In genomic region chr7:143296001-143296379, GRCm38 (mm10) we compare ENCODE assay signal across 8 mouse cellular contexts.
A peak's percentile ranks its signal among the peaks of the same experiment; 100 is the strongest.
DNase-seq lines count a peak whose midpoint lies in the region; ATAC-seq and TF ChIP-seq lines count a peak whose summit lies in the region.

No protein-coding gene starts in this region.

- H3K27ac ChIP-seq in heart, embryonic 15.5 days = peak overlapping the region; percentile 81
- peak overlapping the region; percentile 85 for H3K27ac ChIP-seq in embryonic facial prominence, embryonic 15.5 days (replicated peaks)
- H3K27ac ChIP-seq in intestine, postnatal 0 days (ENCODE audit: low read depth, low read length) = peak overlapping the region; percentile 75
- H3K27ac ChIP-seq in midbrain, embryonic 15.5 days = peak overlapping the region; percentile 80

- peak; percentile 19 for ATAC-seq in heart, embryonic 15.5 days (replicated peaks; ENCODE audit: insufficient number of reproducible peaks, insufficient read depth, low FRiP score, low read depth)
- no peak for ATAC-seq in G1E (ENCODE audit: extremely low read depth, insufficient number of reproducible peaks, low FRiP score, poor library complexity, severe bottlenecking)
- ATAC-seq in embryonic facial prominence, embryonic 15.5 days (ENCODE audit: insufficient number of reproducible peaks, low FRiP score, low TSS enrichment, low read depth) = no peak
- ATAC-seq in intestine, postnatal 0 days = peak; percentile 29
- peak; percentile 58; the same call in 1 of the 2 replicates for ATAC-seq in midbrain, embryonic 15.5 days (replicated peaks)

- H3K4me1 ChIP-seq in heart, embryonic 15.5 days (replicated peaks) = peaks cover 31% of the 10 kb centered on the region
- H3K4me1 ChIP-seq in G1E (ENCODE audit: insufficient read depth, low read depth, low read length) = peaks cover 15% of the 10 kb centered on the region
- peaks cover 27% of the 10 kb centered on the region for H3K4me1 ChIP-seq in embryonic facial prominence, embryonic 15.5 days
- peaks cover 15% of the 10 kb centered on the region for H3K4me1 ChIP-seq in intestine, postnatal 0 days (replicated peaks; ENCODE audit: control insufficient read depth, insufficient read depth, low read length)
- H3K4me1 ChIP-seq in midbrain, embryonic 15.5 days = peaks cover 24% of the 10 kb centered on the region

- no peak for TF ChIP-seq CTCF in G1E (IDR thresholded peaks at IDR 0.05; ENCODE audit: low read depth, low read length)
- TF ChIP-seq CTCF in intestine, postnatal 0 days (IDR thresholded peaks at IDR 0.05; ENCODE audit: low read depth) = no peak

- H3K4me2 ChIP-seq in heart, embryonic 15.5 days = peak overlapping the region; percentile 48
- peak overlapping the region; percentile 43 for H3K4me2 ChIP-seq in embryonic facial prominence, embryonic 15.5 days (replicated peaks)
- peak overlapping the region; percentile 63 for H3K4me2 ChIP-seq in intestine, postnatal 0 days (replicated peaks; ENCODE audit: low read depth)
- H3K4me2 ChIP-seq in midbrain, embryonic 15.5 days = peak overlapping the region; percentile 49

- no peak for DNase-seq in heart, adult 9 months (ENCODE audit: low spot score in 2 of 2)
- DNase-seq in G1E (ENCODE audit: low spot score) = no peak
- no peak for DNase-seq in urinary bladder, postnatal 25 days (ENCODE audit: low spot score)
- no peak for DNase-seq in adrenal gland, postnatal 4 days (ENCODE audit: low spot score in 2 of 2)

- no peaks in the 10 kb centered on the region for H3K27me3 ChIP-seq in heart, embryonic 15.5 days
- H3K27me3 ChIP-seq in G1E (ENCODE audit: insufficient read depth, low read length) = peaks cover 6% of the 10 kb centered on the region; the same call in 1 of the 2 replicates
- no peaks in the 10 kb centered on the region for H3K27me3 ChIP-seq in embryonic facial prominence, embryonic 15.5 days
- no peaks in the 10 kb centered on the region for H3K27me3 ChIP-seq in intestine, postnatal 0 days (replicated peaks; ENCODE audit: control insufficient read depth, insufficient read depth, low read length)
- H3K27me3 ChIP-seq in midbrain, embryonic 15.5 days (replicated peaks) = no peaks in the 10 kb centered on the region

- H3K9ac ChIP-seq in heart, embryonic 15.5 days = peak overlapping the region; percentile 69
- H3K9ac ChIP-seq in embryonic facial prominence, embryonic 15.5 days = peak overlapping the region; percentile 35
- H3K9ac ChIP-seq in intestine, postnatal 0 days (ENCODE audit: low read depth, low read length) = peak overlapping the region; percentile 55
- peak overlapping the region; percentile 37 for H3K9ac ChIP-seq in midbrain, embryonic 15.5 days

- peaks cover 5% of the 10 kb centered on the region; the same call in 1 of the 2 replicates for H3K36me3 ChIP-seq in heart, embryonic 15.5 days
- peaks cover 10% of the 10 kb centered on the region for H3K36me3 ChIP-seq in G1E (replicated peaks)
- no peaks in the 10 kb centered on the region for H3K36me3 ChIP-seq in embryonic facial prominence, embryonic 15.5 days
- no peaks in the 10 kb centered on the region for H3K36me3 ChIP-seq in intestine, postnatal 0 days (ENCODE audit: control insufficient read depth, insufficient read depth)
- no peaks in the 10 kb centered on the region for H3K36me3 ChIP-seq in midbrain, embryonic 15.5 days (replicated peaks)

- peak overlapping the region; percentile 62 for H3K4me3 ChIP-seq in heart, embryonic 15.5 days
- peak overlapping the region; percentile 77 for H3K4me3 ChIP-seq in G1E (ENCODE audit: low read depth, low read length)
- H3K4me3 ChIP-seq in embryonic facial prominence, embryonic 15.5 days (replicated peaks) = peak overlapping the region; percentile 58
- peak overlapping the region; percentile 55 for H3K4me3 ChIP-seq in intestine, postnatal 0 days (ENCODE audit: low read depth, low read length)
- peak overlapping the region; percentile 46 for H3K4me3 ChIP-seq in midbrain, embryonic 15.5 days

- H3K9me3 ChIP-seq in heart, embryonic 15.5 days (replicated peaks) = 0 out of 2 replicates have a peak, but pooled peaks cover 3% of the 10 kb centered on the region
- H3K9me3 ChIP-seq in G1E (replicated peaks) = no peaks in the 10 kb centered on the region
- H3K9me3 ChIP-seq in embryonic facial prominence, embryonic 15.5 days (replicated peaks) = 0 out of 2 replicates have a peak, but pooled peaks cover 3% of the 10 kb centered on the region
- H3K9me3 ChIP-seq in intestine, postnatal 0 days (ENCODE audit: control insufficient read depth) = no peaks in the 10 kb centered on the region
- no peaks in the 10 kb centered on the region for H3K9me3 ChIP-seq in midbrain, embryonic 15.5 days

- 53% methylated on average over 20 of the region's 20 CpGs for WGBS in heart, embryonic 15.5 days
- 46% methylated on average over 20 of the region's 20 CpGs for WGBS in embryonic facial prominence, embryonic 15.5 days
- WGBS in intestine, postnatal 0 days = 49% methylated on average over 20 of the region's 20 CpGs
- 42% methylated on average over 20 of the region's 20 CpGs for WGBS in midbrain, embryonic 15.5 days

Comparison
In these comparisons a context has a peak if more than half of its experiments do, and no peak if none do; other contexts are left out.
1. ATAC-seq: peak in heart, embryonic 15.5 days (single experiment), intestine, postnatal 0 days (single experiment) and midbrain, embryonic 15.5 days (single experiment); none in G1E (single experiment) and embryonic facial prominence, embryonic 15.5 days (single experiment).
2. Peak in every context shown above with its lines, with median percentiles within 50 percentile points of each other: H3K27ac ChIP-seq, H3K4me2 ChIP-seq, H3K4me3 ChIP-seq and H3K9ac ChIP-seq.